Mouse (Mus musculus): ENCODE data around the gene Slc23a2. TPM values are rescaled to one million over a fixed set of nuclear protein-coding genes. Genes with fewer than 3 reads are reported as not detected.

Gene Slc23a2
- polyA plus RNA-seq (2012; ENCODE audit: low replicate concordance), result 0.65 and 4.9 TPM in 2 replicates

GRCm38 (mm10) chr2:132144971-132145691 lies at the start of gene Slc23a2:
Slc23a2 (minus strand) TSS chr2:132145108.

GRCm38 (mm10) chr2:132029646-132030417 lies 115.1 kb downstream of the Slc23a2 start, which contains the start of gene Rassf2:
Rassf2 (minus strand) TSS chr2:132030258.

Other genes starting within 250 kb of the Slc23a2 start
- 23.0 and 31.7 TPM in 2 replicates for gene Prnp, start 235.2 kb downstream of the Slc23a2 start, polyA plus RNA-seq (2012; ENCODE audit: low replicate concordance)
- not detected in 2 replicates for gene Prn, start 235.2 kb downstream of the Slc23a2 start, polyA plus RNA-seq (2012; ENCODE audit: low replicate concordance)
- gene Prnd, start 194.2 kb downstream of the Slc23a2 start, polyA plus RNA-seq (2012; ENCODE audit: low replicate concordance), result 0.24 TPM in 1 of 2 replicates, not detected in the other
- 11.0 and 19.3 TPM in 2 replicates for gene Rassf2, start 114.8 kb downstream of the Slc23a2 start, polyA plus RNA-seq (2012; ENCODE audit: low replicate concordance)
- 15.2 and 19.9 TPM in 2 replicates for gene Tmem230, start 102.7 kb upstream of the Slc23a2 start, polyA plus RNA-seq (2012; ENCODE audit: low replicate concordance)
- 14.3 and 88.7 TPM in 2 replicates for gene Pcna, start 108.2 kb upstream of the Slc23a2 start, polyA plus RNA-seq (2012; ENCODE audit: low replicate concordance)
- gene Cds2, start 118.0 kb upstream of the Slc23a2 start, polyA plus RNA-seq (2012; ENCODE audit: low replicate concordance), result 6.1 and 10.3 TPM in 2 replicates
- 0.11 TPM in 1 of 2 replicates, not detected in the other for gene Prokr2, start 240.3 kb upstream of the Slc23a2 start, polyA plus RNA-seq (2012; ENCODE audit: low replicate concordance)

All from leukemia stem cell, adult 10-12 weeks (primary cell).